25 mouse cellular contexts compared by ENCODE assay signal in genomic region chr3:28682411-28682810, GRCm38 (mm10). TPM values are rescaled to one million over a fixed set of nuclear protein-coding genes. Genes with fewer than 3 reads are reported as not detected.
"Had no signal": no experiment of that assay in that cellular context is flagged by ENCODE, and none has a peak within 500 bp of the region (broad histone marks: within the 10 kb centered on the region; RNA-seq: fewer than 3 reads in every experiment).

No protein-coding gene starts in this region.

- DNase-seq: gastrocnemius, adult 2 months; gastrocnemius, postnatal 10 days; gastrocnemius, postnatal 25 days; heart, adult 18-20 months; heart, postnatal 14 days; heart, postnatal 36 days; layer of hippocampus, adult 9-11 months; layer of hippocampus, postnatal 36 days; left cerebral cortex, postnatal 4 days had no signal

- H3K27ac ChIP-seq: gastrocnemius, adult 2 months; heart, embryonic 13.5 days; heart, embryonic 15.5 days; hindbrain, embryonic 13.5 days; hindbrain, embryonic 15.5 days; hindbrain, postnatal 0 days; limb, embryonic 13.5 days; limb, embryonic 15.5 days had no signal

- H3K36me3 ChIP-seq: heart, embryonic 13.5 days; heart, embryonic 15.5 days; hindbrain, embryonic 13.5 days; hindbrain, embryonic 15.5 days; kidney, embryonic 15.5 days; limb, embryonic 13.5 days; limb, embryonic 15.5 days had no signal

- H3K27me3 ChIP-seq: heart, embryonic 13.5 days; heart, embryonic 15.5 days; hindbrain, embryonic 13.5 days; hindbrain, embryonic 15.5 days; kidney, embryonic 15.5 days; limb, embryonic 13.5 days; limb, embryonic 15.5 days had no signal

- H3K9ac ChIP-seq: heart, embryonic 13.5 days; heart, embryonic 15.5 days; hindbrain, embryonic 13.5 days; hindbrain, embryonic 15.5 days; kidney, embryonic 15.5 days; limb, embryonic 13.5 days; limb, embryonic 15.5 days had no signal

- H3K4me1 ChIP-seq: heart, embryonic 15.5 days; hindbrain, embryonic 15.5 days; limb, embryonic 13.5 days; limb, embryonic 15.5 days had no signal

- H3K4me3 ChIP-seq: gastrocnemius, adult 2 months; heart, embryonic 13.5 days; heart, embryonic 15.5 days; hindbrain, embryonic 13.5 days; hindbrain, embryonic 15.5 days; kidney, embryonic 15.5 days; limb, embryonic 13.5 days; limb, embryonic 15.5 days had no signal

- H3K4me2 ChIP-seq: heart, embryonic 11.5 days; heart, embryonic 13.5 days; heart, embryonic 15.5 days; hindbrain, embryonic 13.5 days; hindbrain, embryonic 15.5 days; kidney, embryonic 15.5 days; limb, embryonic 13.5 days; limb, embryonic 15.5 days had no signal

- ATAC-seq: hindbrain, postnatal 0 days had no signal

- H3K9me3 ChIP-seq: heart, embryonic 13.5 days; heart, embryonic 15.5 days; hindbrain, embryonic 13.5 days; hindbrain, embryonic 15.5 days; kidney, embryonic 15.5 days; limb, embryonic 13.5 days; limb, embryonic 15.5 days had no signal

RNA-seq across cellular contexts. Expression of gene Slc2a2, which starts 15.3 kb away (rescaled TPM):
- total RNA-seq: gastrocnemius, adult 2 months; gastrocnemius, postnatal 25 days; heart, adult 18-20 months; heart, postnatal 36 days; hindbrain, postnatal 0 days; layer of hippocampus, adult 18-20 months; layer of hippocampus, postnatal 14 days; layer of hippocampus, postnatal 36 days; left cerebral cortex, adult 18-20 months; left cerebral cortex, adult 8-10 months; left cerebral cortex, postnatal 10 days; left cerebral cortex, postnatal 25 days; left cerebral cortex, postnatal 4 days had no signal
- polyA plus RNA-seq: limb, embryonic 11.5 days had no signal
